Mouse (Mus musculus): ENCODE measurements around the gene Pon3.

DNA sequence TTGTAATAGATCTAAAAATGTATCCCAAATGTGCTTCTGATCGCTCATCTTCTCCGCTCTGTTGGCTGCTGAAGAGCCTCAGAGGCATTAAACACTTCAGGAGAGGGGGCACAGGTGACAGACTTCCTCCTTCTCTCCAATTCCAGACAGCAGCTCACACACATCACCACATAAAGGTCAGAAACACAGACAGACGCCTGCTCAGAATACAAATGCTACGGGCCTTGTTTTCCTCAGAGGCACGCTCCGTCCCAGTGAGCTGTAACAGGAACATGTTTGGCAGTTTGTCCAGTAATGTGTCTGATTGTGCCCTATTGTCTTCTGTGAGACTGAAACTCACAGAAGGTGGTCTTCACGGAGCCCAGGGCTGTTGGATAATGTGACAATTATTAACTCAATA lies 26.3 kb upstream of the Pon3 start:
- TF ChIP-seq CTCF (IDR thresholded peaks at IDR 0.05; ENCODE audit: borderline replicate concordance, extremely low read depth, insufficient read depth, insufficient read length) (no peak), POLR2A (IDR thresholded peaks at IDR 0.05; ENCODE audit: borderline replicate concordance, extremely low read depth, insufficient read depth, insufficient read length, poor library complexity, severe bottlenecking) (no peak)
